Mouse (Mus musculus) CD4-positive, CD25-positive, alpha-beta regulatory T cell, adult 2 months (primary cell): ENCODE data around the gene Btg4.

Experiments
- DNase-seq: peaks from one replicate; pipeline ENCODE4 v3.0.0-alpha.2; 2012; ENCODE audit warnings: low read depth, low spot score

Btg4 gene

DNA sequence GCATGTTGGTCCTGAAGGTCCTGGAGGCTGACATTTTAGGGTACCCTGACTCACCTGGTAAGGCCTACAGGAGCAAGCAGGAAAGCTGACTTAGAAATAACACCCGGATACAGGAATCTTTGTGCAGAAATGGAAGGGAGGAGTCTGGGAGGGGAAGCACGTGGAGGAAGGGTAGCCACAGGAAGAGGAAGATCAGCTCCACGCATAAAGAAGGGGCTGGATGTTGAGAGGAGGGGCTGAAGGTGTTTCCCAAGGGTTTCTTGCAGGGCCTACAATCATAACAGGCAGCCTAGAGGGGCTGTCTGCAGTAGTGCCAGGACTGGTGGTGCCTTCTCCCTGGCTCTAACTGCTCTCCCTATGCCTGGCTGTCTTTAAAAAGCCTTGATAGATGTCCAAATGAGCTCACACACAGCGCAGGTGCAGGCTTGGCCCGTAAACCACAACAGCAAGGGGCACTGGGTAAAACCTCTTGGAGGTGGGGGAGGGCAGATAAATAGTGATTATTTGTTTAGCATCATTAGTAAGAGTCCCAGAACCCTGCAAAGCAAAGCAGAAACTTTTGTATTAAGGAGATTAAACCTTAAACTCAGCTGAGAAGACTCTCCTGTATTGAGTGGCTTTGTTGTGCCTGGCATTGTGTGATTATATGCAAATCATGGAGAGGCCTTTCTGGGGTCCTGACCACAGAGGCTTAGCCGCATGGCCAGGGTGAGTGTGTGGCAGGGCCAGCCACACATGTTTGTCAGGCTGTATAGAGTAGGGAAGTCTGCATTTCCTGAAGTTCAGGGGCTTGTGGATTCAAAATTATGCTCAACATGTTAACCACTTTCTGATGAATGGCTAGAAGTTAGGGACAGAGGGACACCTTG lies 104.8 kb downstream of the Btg4 start, which contains the start of gene Gm32742:
TSS of gene Gm32742 (minus strand) at position 206 of the 869 bp plus-strand sequence.
- no peak for DNase-seq

DNA sequence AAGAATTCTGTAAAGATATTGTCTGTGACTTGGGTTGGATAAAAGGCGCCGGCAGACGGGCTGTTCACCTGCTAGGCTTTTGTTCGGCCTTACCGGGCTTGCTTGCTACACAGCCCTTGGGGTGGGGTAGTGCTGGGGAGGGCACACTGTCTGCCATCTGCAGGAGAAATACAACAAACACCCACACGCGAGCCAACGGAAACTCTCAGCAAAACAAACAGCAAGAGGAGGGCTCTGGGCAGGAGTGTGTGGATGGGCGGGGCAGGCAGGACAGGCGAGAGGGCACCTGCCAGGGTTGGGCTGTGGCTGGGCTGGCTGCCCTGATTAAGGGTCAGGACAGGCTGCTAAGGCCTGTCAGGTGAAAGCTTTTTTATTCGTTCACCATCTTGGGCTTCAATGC lies 107.3 kb downstream of the Btg4 start:
- peak; percentile 29 for DNase-seq

DNA sequence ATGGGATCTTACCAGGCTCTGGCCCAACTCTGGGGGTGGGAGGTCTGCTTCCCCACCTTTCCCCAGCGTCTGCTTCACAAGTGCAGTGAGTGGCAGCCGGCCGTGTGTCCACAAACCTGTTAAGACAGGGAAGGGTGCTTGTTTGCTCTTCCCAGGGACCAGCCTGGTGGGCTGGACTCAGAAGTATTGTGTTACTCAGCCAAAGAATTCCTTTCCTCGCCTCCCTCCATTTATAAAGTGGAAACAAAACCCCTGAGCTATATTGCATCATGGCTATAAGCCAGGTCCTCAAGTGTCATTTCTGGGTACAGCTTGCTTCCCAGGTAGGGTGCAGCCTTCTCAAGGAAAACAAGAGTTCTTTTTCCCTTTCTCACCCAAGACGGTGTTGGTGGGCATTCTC lies 108.0 kb downstream of the Btg4 start:
- no peak for DNase-seq

DNA sequence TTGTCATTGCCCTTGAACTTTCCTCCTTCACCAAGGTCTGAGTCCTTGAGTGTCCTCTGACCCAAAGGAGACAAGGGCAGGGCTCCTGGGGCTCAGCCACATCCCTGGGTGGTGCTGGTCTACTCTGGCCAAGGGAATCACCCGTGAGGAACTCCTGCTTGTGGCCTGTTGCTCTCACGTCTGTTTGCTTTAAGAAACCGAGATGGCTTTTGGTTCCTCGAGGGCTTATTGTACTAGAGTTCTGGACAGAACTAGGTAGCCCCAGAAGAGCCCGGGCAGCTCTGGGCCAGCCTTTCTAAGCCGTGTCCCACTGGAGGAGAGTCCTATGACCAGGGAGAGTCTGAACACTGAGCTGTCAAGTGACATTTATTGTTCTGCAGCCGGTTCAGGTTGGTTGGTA lies 108.4 kb downstream of the Btg4 start:
- no peak for DNase-seq
